Mouse (Mus musculus) MEL (cell line): ENCODE results near the gene Gsta4.
"Not testable (repeated sequence)": the region's sequence is repeated elsewhere in the genome, so short reads cannot be mapped to it uniquely, and the experiment has no call there.

Source experiments
- CTCF ChIP-seq, 3 experiments: IDR thresholded peaks in 2 of 3; conservative IDR thresholded peaks in 1 of 3; 2 replicates each; pipeline ENCODE4 v1.5.1; 2011 to 2012; ENCODE audit warnings: low read length in 3 of 3, low read depth in 2 of 3, mild to moderate bottlenecking in 2 of 3, improper control_type of control experiment in 1 of 3, inconsistent platforms in 1 of 3, mixed read lengths in 1 of 3, moderate library complexity in 1 of 3; ENCODE audit not compliant: control insufficient read depth in 1 of 3, insufficient read depth in 1 of 3, poor library complexity in 1 of 3, severe bottlenecking in 1 of 3
- E2F4 ChIP-seq: IDR thresholded peaks from 2 replicates; pipeline ENCODE4 v1.6.1; 2011; ENCODE audit warnings: low read depth, low read length, improper control_type of control experiment, borderline replicate concordance
- GATA1 ChIP-seq: IDR thresholded peaks from 2 replicates; pipeline ENCODE4 v1.6.1; 2011; ENCODE audit warnings: low read depth, low read length, improper control_type of control experiment
- POLR2A ChIP-seq, 2 experiments: IDR thresholded peaks; 2 replicates each; pipeline ENCODE4 v1.6.1; 2011 to 2012; ENCODE audit warnings: low read length in 2 of 2, mild to moderate bottlenecking in 2 of 2, control low read depth in 1 of 2, improper control_type of control experiment in 1 of 2, low read depth in 1 of 2, moderate library complexity in 1 of 2; ENCODE audit not compliant: control insufficient read depth in 1 of 2, insufficient read depth in 1 of 2, poor library complexity in 1 of 2
- SMC3 ChIP-seq: IDR thresholded peaks from 2 replicates; pipeline ENCODE4 v1.6.1; 2011; ENCODE audit warnings: low read depth, low read length, improper control_type of control experiment
- USF1 ChIP-seq: IDR thresholded peaks from 2 replicates; pipeline ENCODE4 v1.6.1; 2014; ENCODE audit warnings: low read depth, mild to moderate bottlenecking, inconsistent platforms, low read length, improper control_type of control experiment, moderate library complexity
- ZNF384 ChIP-seq: IDR thresholded peaks from 2 replicates; pipeline ENCODE4 v1.6.1; 2012; ENCODE audit warnings: low read depth, mild to moderate bottlenecking, inconsistent platforms, low read length, improper control_type of control experiment

GRCm38 (mm10) chr9:78230461-78230860, 47.9 kb downstream of the Gsta4 start, which contains the start of gene Gsta1:
- not testable (repeated sequence) for TF ChIP-seq USF1; GATA1; POLR2A (IDR thresholded peaks at IDR 0.05; ENCODE audit: control insufficient read depth in 1 of 2, insufficient read depth in 1 of 2, low read depth in 1 of 2, low read length in 2 of 2, poor library complexity in 1 of 2); CTCF (IDR thresholded peaks at IDR 0.05 in 2 of 3, conservative IDR thresholded peaks at IDR 0.05 in 1 of 3; ENCODE audit: control insufficient read depth in 1 of 3, insufficient read depth in 1 of 3, low read depth in 2 of 3, low read length in 3 of 3, poor library complexity in 1 of 3, severe bottlenecking in 1 of 3); ZNF384; SMC3; E2F4
